Mouse (Mus musculus) kidney, embryonic 16.5 days (tissue): ENCODE results near the gene Wbp11. TPM values are rescaled to one million over a fixed set of nuclear protein-coding genes. Genes with fewer than 3 reads are reported as not detected.

Source experiments
- ATAC-seq: fragments of 200-750 bp; cut with Nextera tagmentation; 2 replicates; pipeline ENCODE4 v1.8.0; 2017; ENCODE audit warnings: moderate TSS enrichment; ENCODE audit not compliant: low FRiP score, low TSS enrichment
- H3K27ac ChIP-seq: fragments of 300-500 bp; sonication (generic); 2 replicates; pipeline ENCODE4 v1.5.1; 2014; ENCODE audit warnings: low read length
- H3K27me3 ChIP-seq: fragments of 300-500 bp; sonication (generic); 2 replicates; pipeline ENCODE4 v1.6.1; 2014; ENCODE audit warnings: low read length, control low read depth, mixed read lengths; ENCODE audit not compliant: insufficient read depth
- H3K36me3 ChIP-seq: fragments of 300-500 bp; sonication (generic); 2 replicates; pipeline ENCODE4 v1.6.1; 2014; ENCODE audit warnings: low read length, control low read depth, mixed read lengths; ENCODE audit not compliant: insufficient read depth
- H3K4me1 ChIP-seq: fragments of 300-500 bp; sonication (generic); 2 replicates; pipeline ENCODE4 v1.6.1; 2014; ENCODE audit warnings: low read length, control low read depth, mixed read lengths; ENCODE audit not compliant: insufficient read depth
- H3K4me2 ChIP-seq: fragments of 300-500 bp; sonication (generic); replicated peaks from 2 replicates; pipeline ENCODE4 v1.6.1; 2014; ENCODE audit warnings: low read depth, low read length
- H3K4me3 ChIP-seq: fragments of 300-500 bp; sonication (generic); 2 replicates; pipeline ENCODE4 v1.5.1; 2014; ENCODE audit warnings: mild to moderate bottlenecking, low read length
- H3K9ac ChIP-seq: fragments of 300-500 bp; sonication (generic); replicated peaks from 2 replicates; pipeline ENCODE4 v1.6.1; 2014; ENCODE audit warnings: low read length
- H3K9me3 ChIP-seq: fragments of 300-500 bp; sonication (generic); 2 replicates; pipeline ENCODE4 v1.6.1; 2016; ENCODE audit warnings: low read length, control low read depth
- WGBS: fragments of 180-500 bp; shearing (Covaris S2); extraction: QIAGEN DNeasy Blood & Tissue Kit; methylation state at CpG from one replicate; pipeline ENCODE4 v1.1.7; 2014; 5-methylcytosine and 5-hydroxymethylcytosine counted together
- polyA plus RNA-seq: library from polyadenylated mRNA; unstranded; fragments of >200 nt; fragmentation: Nextera tagmentation; extraction: Ambion mirVana; gene quantifications from 2 replicates; pipeline ENCODE4 v1.2.1, GENCODE M21; 2015

Wbp11 gene
- polyA plus RNA-seq, 1 experiment from 2014 or later: 110 TPM

- Histone ChIP-seq H3K36me3 (peaks cover 78% of the 10 kb centered on the region), H3K4me3 (no peak overlapping the region), H3K4me1 (no peaks in the 10 kb centered on the region), H3K9ac (no peak overlapping the region), H3K9me3 (no peaks in the 10 kb centered on the region), H3K4me2 (no peak overlapping the region), H3K27me3 (no peaks in the 10 kb centered on the region), H3K27ac (no peak overlapping the region)
- WGBS: 96% methylated on average over 18 of the region's 18 CpGs
- no peak; the same call in 1 of the 2 replicates for ATAC-seq
Observed at GRCm38 (mm10) chr6:136821086-136821485, 6.9 kb downstream of the Wbp11 start.

GRCm38 (mm10) chr6:136820381-136820780, 7.7 kb downstream of the Wbp11 start:
- H3K9me3 ChIP-seq: no peaks in the 10 kb centered on the region
- H3K4me3 ChIP-seq: no peak overlapping the region
- H3K27ac ChIP-seq: no peak overlapping the region
- ATAC-seq: no peak
- H3K4me1 ChIP-seq: no peaks in the 10 kb centered on the region
- no peak overlapping the region for H3K9ac ChIP-seq
- H3K4me2 ChIP-seq: no peak overlapping the region
- no peaks in the 10 kb centered on the region for H3K27me3 ChIP-seq
- 95% methylated on average over 21 of the region's 21 CpGs for WGBS
- H3K36me3 ChIP-seq: peaks cover 81% of the 10 kb centered on the region

DNA sequence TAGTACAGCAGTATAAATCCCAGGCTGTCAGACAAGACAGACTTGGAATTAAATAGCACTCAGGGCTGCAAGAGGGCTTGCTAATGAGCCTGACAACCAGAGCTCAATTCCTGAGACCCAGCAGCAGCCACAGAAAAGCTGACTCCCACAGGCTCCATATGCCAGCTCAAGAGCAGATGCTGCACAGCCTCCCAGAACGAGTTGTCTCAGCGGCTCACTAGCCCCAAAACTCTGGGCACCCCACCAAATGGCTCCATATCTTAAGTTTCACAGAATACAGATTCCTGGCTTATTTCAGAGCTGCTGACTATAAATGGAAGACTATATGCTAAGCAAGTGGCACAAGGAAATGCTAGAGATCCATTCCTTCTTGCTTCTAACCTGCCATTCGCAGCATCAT, 10.5 kb downstream of the Wbp11 start:
- no peak overlapping the region for H3K27ac ChIP-seq
- H3K9me3 ChIP-seq: no peaks in the 10 kb centered on the region
- no peak for ATAC-seq
- no peak overlapping the region for H3K9ac ChIP-seq
- H3K4me1 ChIP-seq: no peaks in the 10 kb centered on the region
- H3K4me2 ChIP-seq: no peak overlapping the region
- WGBS: 97% methylated on average over 3 of the region's 3 CpGs
- H3K4me3 ChIP-seq: no peak overlapping the region
- H3K36me3 ChIP-seq: peaks cover 84% of the 10 kb centered on the region
- H3K27me3 ChIP-seq: no peaks in the 10 kb centered on the region

- no peaks in the 10 kb centered on the region for H3K4me1 ChIP-seq
- no peaks in the 10 kb centered on the region for H3K27me3 ChIP-seq
- no peak overlapping the region for H3K4me3 ChIP-seq
- H3K9ac ChIP-seq: no peak overlapping the region
- H3K27ac ChIP-seq: no peak overlapping the region
- no peaks in the 10 kb centered on the region for H3K9me3 ChIP-seq
- WGBS: 85% methylated on average over 21 of the region's 21 CpGs
- peaks cover 84% of the 10 kb centered on the region for H3K36me3 ChIP-seq
- ATAC-seq: no peak
- H3K4me2 ChIP-seq: no peak overlapping the region
Observed at GRCm38 (mm10) chr6:136816826-136817225, 11.2 kb downstream of the Wbp11 start.

GRCm38 (mm10) chr6:136815381-136815780, 12.7 kb downstream of the Wbp11 start:
- H3K4me2 ChIP-seq: no peak overlapping the region
- no peak overlapping the region for H3K4me3 ChIP-seq
- no peak overlapping the region for H3K9ac ChIP-seq
- H3K9me3 ChIP-seq: no peaks in the 10 kb centered on the region
- H3K4me1 ChIP-seq: no peaks in the 10 kb centered on the region
- no peaks in the 10 kb centered on the region for H3K27me3 ChIP-seq
- no peak overlapping the region for H3K27ac ChIP-seq
- WGBS: 98% methylated on average over 7 of the region's 7 CpGs
- ATAC-seq: no peak
- peaks cover 70% of the 10 kb centered on the region for H3K36me3 ChIP-seq

DNA sequence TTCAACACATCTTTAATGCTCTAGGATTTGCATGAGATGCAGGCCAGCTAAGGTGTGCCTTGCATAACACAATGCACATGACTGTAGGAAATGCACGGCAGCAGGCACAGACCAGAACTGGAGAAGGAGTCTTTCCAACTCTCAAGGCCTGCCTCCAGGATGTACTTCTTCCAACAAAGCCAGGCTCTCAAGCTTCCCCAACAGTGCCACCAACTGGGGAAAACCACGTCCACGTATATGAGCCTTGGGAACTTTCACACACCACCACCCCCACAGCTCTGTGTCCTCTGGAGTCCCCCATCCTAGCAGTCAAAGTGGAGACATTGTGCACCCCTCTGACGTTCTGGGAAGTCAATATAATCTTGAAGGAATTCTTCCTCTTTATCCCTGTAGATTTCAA, 14.9 kb downstream of the Wbp11 start:
- Histone ChIP-seq H3K4me1 (peaks cover 11% of the 10 kb centered on the region), H3K4me3 (no peak overlapping the region), H3K9me3 (no peaks in the 10 kb centered on the region), H3K36me3 (peaks cover 56% of the 10 kb centered on the region), H3K4me2 (no peak overlapping the region), H3K9ac (no peak overlapping the region), H3K27me3 (no peaks in the 10 kb centered on the region), H3K27ac (no peak overlapping the region)
- 44% methylated on average over 4 of the region's 4 CpGs for WGBS
- ATAC-seq: no peak

DNA sequence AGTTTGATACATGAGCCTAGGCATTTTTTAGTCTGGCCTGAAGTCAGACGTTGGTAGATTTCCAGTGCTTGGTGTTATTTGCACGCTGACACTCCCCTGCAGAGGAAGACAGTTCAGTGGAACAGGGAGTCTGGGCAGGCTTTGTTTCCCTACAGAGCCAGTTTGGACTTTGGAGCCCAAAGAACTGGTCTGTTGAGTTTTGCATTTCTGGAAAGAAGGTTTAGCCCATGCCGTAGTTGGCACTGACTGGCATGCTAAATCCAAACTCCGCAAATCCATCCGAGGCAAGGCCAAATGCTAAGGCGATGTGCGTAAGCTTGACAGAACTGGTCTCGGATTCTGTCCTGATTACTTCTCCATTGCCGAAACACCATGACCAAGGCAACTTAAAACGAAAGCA, 16.8 kb downstream of the Wbp11 start:
- H3K36me3 ChIP-seq: peaks cover 38% of the 10 kb centered on the region
- 86% methylated on average over 10 of the region's 10 CpGs for WGBS

DNA sequence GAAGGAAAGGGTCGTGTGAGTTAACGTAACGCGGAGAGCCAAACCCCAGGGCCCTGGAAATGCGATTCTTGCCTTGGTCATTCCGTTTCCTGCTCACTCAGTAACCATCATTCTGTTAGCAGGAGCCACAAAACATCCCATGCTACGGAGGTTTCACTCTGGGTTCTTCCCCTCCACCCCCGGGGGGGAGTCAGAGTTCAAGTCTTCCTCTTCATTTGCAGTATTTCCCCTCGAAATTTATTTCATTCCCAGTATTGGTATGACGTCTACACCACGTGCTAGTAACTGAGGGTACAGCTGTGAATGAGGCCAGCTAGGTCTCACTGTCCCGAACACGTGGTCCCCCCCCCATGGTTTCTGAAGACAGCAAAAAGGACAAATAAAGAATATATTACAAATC, 18.4 kb downstream of the Wbp11 start:
- WGBS: 68% methylated on average over 13 of the region's 13 CpGs
- peak overlapping the region; percentile 97 for H3K4me2 ChIP-seq
- no peaks in the 10 kb centered on the region for H3K9me3 ChIP-seq
- H3K27me3 ChIP-seq: no peaks in the 10 kb centered on the region
- H3K27ac ChIP-seq: no peak overlapping the region
- peak overlapping the region; percentile 80 for H3K4me3 ChIP-seq
- H3K4me1 ChIP-seq: peaks cover 15% of the 10 kb centered on the region
- no peak for ATAC-seq
- peak overlapping the region; percentile 77; the same call in 1 of the 2 replicates for H3K9ac ChIP-seq
- peaks cover 25% of the 10 kb centered on the region for H3K36me3 ChIP-seq

More for the DNA sequence above, 16.8 kb downstream of the Wbp11 start:
- H3K27me3 ChIP-seq: no peaks in the 10 kb centered on the region
- no peak overlapping the region for H3K9ac ChIP-seq
- ATAC-seq: no peak
- H3K4me3 ChIP-seq: no peak overlapping the region
- H3K27ac ChIP-seq: no peak overlapping the region
- no peaks in the 10 kb centered on the region for H3K9me3 ChIP-seq
- no peak overlapping the region for H3K4me2 ChIP-seq
- H3K4me1 ChIP-seq: peaks cover 11% of the 10 kb centered on the region

DNA sequence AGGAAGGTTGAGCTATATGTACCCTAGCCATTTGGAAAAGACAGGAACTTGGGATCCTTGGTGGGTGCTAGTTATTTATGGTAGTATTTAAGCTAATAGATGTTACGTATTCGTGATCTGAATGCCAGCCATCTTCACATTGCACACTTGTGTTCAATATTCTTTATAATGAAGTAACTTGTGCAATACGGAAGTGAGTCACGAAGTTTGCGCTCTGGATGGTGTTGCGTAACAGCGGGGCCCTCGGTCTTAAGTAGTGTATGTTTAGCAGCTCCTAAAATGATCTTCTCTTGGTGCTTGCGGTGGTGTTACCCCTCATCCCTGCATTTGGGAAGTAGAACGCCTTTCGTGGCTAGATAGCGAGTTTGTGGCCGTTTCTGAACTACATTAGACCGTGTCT, 19.0 kb downstream of the Wbp11 start:
- H3K4me1 ChIP-seq: peaks cover 15% of the 10 kb centered on the region
- ATAC-seq: no peak
- WGBS: 32% methylated on average over 14 of the region's 14 CpGs
- H3K9me3 ChIP-seq: no peaks in the 10 kb centered on the region
- H3K9ac ChIP-seq: peak overlapping the region; percentile 77
- peaks cover 19% of the 10 kb centered on the region for H3K36me3 ChIP-seq
- peak overlapping the region; percentile 97 for H3K4me2 ChIP-seq
- no peaks in the 10 kb centered on the region for H3K27me3 ChIP-seq
- peak overlapping the region; percentile 80 for H3K4me3 ChIP-seq
- H3K27ac ChIP-seq: no peak overlapping the region

GRCm38 (mm10) chr6:136808631-136809046, 19.4 kb downstream of the Wbp11 start:
- no peak overlapping the region for H3K27ac ChIP-seq
- H3K4me2 ChIP-seq: peak overlapping the region; percentile 97
- no peaks in the 10 kb centered on the region for H3K27me3 ChIP-seq
- H3K36me3 ChIP-seq: peaks cover 15% of the 10 kb centered on the region
- H3K9me3 ChIP-seq: no peaks in the 10 kb centered on the region
- peaks cover 15% of the 10 kb centered on the region for H3K4me1 ChIP-seq
- peak overlapping the region; percentile 80 for H3K4me3 ChIP-seq
- WGBS: under 1% methylated on average over 28 of the region's 28 CpGs
- ATAC-seq: peak; percentile 20
- peak overlapping the region; percentile 77 for H3K9ac ChIP-seq
